Mouse (Mus musculus) myocyte (in vitro differentiated cells): ENCODE measurements at regions not wholly inside any gene's neighbourhood (a gene's known extent, or its start where the extent isn't known, plus 50 kb on each side); places are given as distances from the start of the nearest gene placed in this dataset.

Source experiments
- H3K27me3 ChIP-seq: one replicate; pipeline ENCODE4 v1.6.1; 2011; ENCODE audit not compliant: control insufficient read depth, insufficient read depth, insufficient read length
- H3K36me3 ChIP-seq: one replicate; pipeline ENCODE4 v1.6.1; 2011; ENCODE audit not compliant: control insufficient read depth, insufficient read depth
- H3K4me2 ChIP-seq: one replicate; pipeline ENCODE4 v1.6.1; 2011; ENCODE audit warnings: low read depth, control low read depth
- H3K4me3 ChIP-seq: one replicate; pipeline ENCODE4 v1.5.1; 2011; ENCODE audit warnings: mild to moderate bottlenecking, control low read depth, moderate library complexity
- H3K79me2 ChIP-seq: one replicate; pipeline ENCODE4 v1.6.1; 2011; ENCODE audit not compliant: control insufficient read depth, insufficient read depth
- H3ac ChIP-seq: one replicate; pipeline ENCODE4 v1.6.1; 2011; ENCODE audit not compliant: control insufficient read depth, insufficient read length
- CEBPB ChIP-seq: IDR thresholded peaks from 2 replicates; pipeline ENCODE4 v1.6.1; 2011; ENCODE audit warnings: mild to moderate bottlenecking, moderate library complexity; ENCODE audit not compliant: poor library complexity, insufficient read depth, severe bottlenecking
- E2F4 ChIP-seq: IDR thresholded peaks from one replicate; pipeline ENCODE4 v1.6.1; 2011; ENCODE audit warnings: mild to moderate bottlenecking, control low read depth, moderate library complexity; ENCODE audit not compliant: insufficient read depth
- MAX ChIP-seq: IDR thresholded peaks from one replicate; pipeline ENCODE4 v1.6.1; 2011; ENCODE audit warnings: low read depth, mild to moderate bottlenecking, control low read depth
- MYOD1 ChIP-seq, 3 experiments: IDR thresholded peaks; one replicate each; pipeline ENCODE4 v1.6.1; 2011; ENCODE audit warnings: control low read depth in 2 of 3, low read depth in 2 of 3, mild to moderate bottlenecking in 2 of 3, moderate library complexity in 1 of 3; ENCODE audit not compliant: insufficient read length in 2 of 3, control insufficient read depth in 1 of 3
- MYOG ChIP-seq, 3 experiments: IDR thresholded peaks; one replicate each; pipeline ENCODE4 v1.6.1; 2011; ENCODE audit warnings: control low read depth in 2 of 3, low read depth in 2 of 3, mild to moderate bottlenecking in 2 of 3; ENCODE audit not compliant: insufficient read length in 2 of 3, control insufficient read depth in 1 of 3, insufficient read depth in 1 of 3
- POLR2A ChIP-seq: IDR thresholded peaks from one replicate; pipeline ENCODE4 v1.6.1; 2011; ENCODE audit warnings: low read depth, mild to moderate bottlenecking, control low read depth, moderate library complexity; ENCODE audit not compliant: insufficient read length
- POLR2AphosphoS2 ChIP-seq: IDR thresholded peaks from one replicate; pipeline ENCODE4 v1.6.1; 2011; ENCODE audit warnings: low read depth, control low read depth; ENCODE audit not compliant: insufficient read length
- REST ChIP-seq: IDR thresholded peaks from one replicate; pipeline ENCODE4 v1.6.1; 2011; ENCODE audit warnings: mild to moderate bottlenecking, control low read depth, moderate library complexity; ENCODE audit not compliant: insufficient read depth, insufficient read length
- SRF ChIP-seq: IDR thresholded peaks from one replicate; pipeline ENCODE4 v1.6.1; 2011; ENCODE audit warnings: low read depth; ENCODE audit not compliant: control insufficient read depth, insufficient read length
- TCF12 ChIP-seq: IDR thresholded peaks from one replicate; pipeline ENCODE4 v1.6.1; 2011; ENCODE audit warnings: mild to moderate bottlenecking, control low read depth; ENCODE audit not compliant: poor library complexity, insufficient read depth, severe bottlenecking
- TCF3 ChIP-seq: IDR thresholded peaks from one replicate; pipeline ENCODE4 v1.6.1; 2011; ENCODE audit warnings: low read depth, control low read depth; ENCODE audit not compliant: insufficient read length
- USF1 ChIP-seq: IDR thresholded peaks from one replicate; pipeline ENCODE4 v1.6.1; 2011; ENCODE audit warnings: low read depth, mild to moderate bottlenecking, control low read depth, moderate library complexity

- TF ChIP-seq MAX (no peak), POLR2AphosphoS2 (no peak), REST (no peak), TCF3 (no peak)
- Histone ChIP-seq H3ac (no peak overlapping the region), H3K4me2 (no peak overlapping the region), H3K27me3 (no peaks in the 10 kb centered on the region), H3K79me2 (no peaks in the 10 kb centered on the region), H3K36me3 (no peaks in the 10 kb centered on the region), H3K4me3 (no peak overlapping the region)
Measured at GRCm38 (mm10) chr15:31911978-31912377, 265.1 kb upstream of the Tas2r119 start.

- Histone ChIP-seq H3K4me3 (no peak overlapping the region), H3ac (no peak overlapping the region), H3K36me3 (no peaks in the 10 kb centered on the region), H3K27me3 (no peaks in the 10 kb centered on the region), H3K4me2 (no peak overlapping the region), H3K79me2 (no peaks in the 10 kb centered on the region)
- TF ChIP-seq MYOG (IDR thresholded peaks at IDR 0.05; ENCODE audit: control insufficient read depth in 1 of 3, insufficient read depth in 1 of 3, insufficient read length in 2 of 3, low read depth in 2 of 3) (no peak), USF1 (no peak), SRF (no peak)
Measured at GRCm38 (mm10) chr15:31921485-31921884, 255.6 kb upstream of the Tas2r119 start.

- no peak for TF ChIP-seq REST
- no peak for TF ChIP-seq POLR2AphosphoS2
- no peak for TF ChIP-seq E2F4
- TF ChIP-seq TCF12 = no peak
- TF ChIP-seq POLR2A = no peak
- no peak for TF ChIP-seq SRF
- TF ChIP-seq MAX = no peak
- no peak for TF ChIP-seq MYOD1 (IDR thresholded peaks at IDR 0.05; ENCODE audit: control insufficient read depth in 1 of 3, insufficient read length in 2 of 3, low read depth in 2 of 3)
- no peak for TF ChIP-seq MYOG (IDR thresholded peaks at IDR 0.05; ENCODE audit: control insufficient read depth in 1 of 3, insufficient read depth in 1 of 3, insufficient read length in 2 of 3, low read depth in 2 of 3)
- TF ChIP-seq USF1 = no peak
- TF ChIP-seq TCF3 = no peak
- no peak for TF ChIP-seq CEBPB
- Histone ChIP-seq H3K36me3 (no peaks in the 10 kb centered on the region), H3K4me2 (no peak overlapping the region), H3K27me3 (peaks cover 6% of the 10 kb centered on the region), H3K4me3 (no peak overlapping the region), H3ac (no peak overlapping the region), H3K79me2 (no peaks in the 10 kb centered on the region)
Measured at GRCm38 (mm10) chr15:31960301-31960700, 216.8 kb upstream of the Tas2r119 start.

- TF ChIP-seq TCF3 (no peak), REST (no peak), SRF (no peak), CEBPB (no peak), POLR2AphosphoS2 (no peak), MYOD1 (IDR thresholded peaks at IDR 0.05; ENCODE audit: control insufficient read depth in 1 of 3, insufficient read length in 2 of 3, low read depth in 2 of 3) (no peak), TCF12 (no peak), E2F4 (no peak), MAX (no peak), POLR2A (no peak), MYOG (IDR thresholded peaks at IDR 0.05; ENCODE audit: control insufficient read depth in 1 of 3, insufficient read depth in 1 of 3, insufficient read length in 2 of 3, low read depth in 2 of 3) (no peak), USF1 (no peak)
- Histone ChIP-seq H3K79me2 (no peaks in the 10 kb centered on the region), H3K4me3 (no peak overlapping the region), H3K4me2 (no peak overlapping the region), H3K27me3 (peaks cover 11% of the 10 kb centered on the region), H3K36me3 (no peaks in the 10 kb centered on the region), H3ac (no peak overlapping the region)
Measured at GRCm38 (mm10) chr15:31961963-31962362, 215.1 kb upstream of the Tas2r119 start.

- TF ChIP-seq MYOG (IDR thresholded peaks at IDR 0.05; ENCODE audit: control insufficient read depth in 1 of 3, insufficient read depth in 1 of 3, insufficient read length in 2 of 3, low read depth in 2 of 3) (no peak), SRF (no peak), USF1 (no peak), POLR2AphosphoS2 (no peak), TCF12 (no peak), E2F4 (no peak), REST (no peak), MYOD1 (IDR thresholded peaks at IDR 0.05; ENCODE audit: control insufficient read depth in 1 of 3, insufficient read length in 2 of 3, low read depth in 2 of 3) (no peak), TCF3 (no peak), CEBPB (no peak)
- H3K79me2 ChIP-seq = no peaks in the 10 kb centered on the region
- no peak overlapping the region for H3K4me2 ChIP-seq
- no peaks in the 10 kb centered on the region for H3K36me3 ChIP-seq
- H3K27me3 ChIP-seq = peaks cover 11% of the 10 kb centered on the region
- no peak overlapping the region for H3ac ChIP-seq
- H3K4me3 ChIP-seq = no peak overlapping the region
Measured at GRCm38 (mm10) chr15:31964911-31965310, 212.2 kb upstream of the Tas2r119 start.
